Mouse (Mus musculus) spleen, postnatal 36 days (tissue): Measurements from ENCODE around the gene Nfix.

Experiments used
- DNase-seq, 2 experiments: peaks; one replicate each; pipeline ENCODE4 v3.0.0; 2022; ENCODE audit warnings: low spot score in 2 of 2, mixed read lengths in 1 of 2

Nfix gene

GRCm38 (mm10) chr8:84715893-84716468, 84.2 kb downstream of the Nfix start:
- DNase-seq = no peak

DNA sequence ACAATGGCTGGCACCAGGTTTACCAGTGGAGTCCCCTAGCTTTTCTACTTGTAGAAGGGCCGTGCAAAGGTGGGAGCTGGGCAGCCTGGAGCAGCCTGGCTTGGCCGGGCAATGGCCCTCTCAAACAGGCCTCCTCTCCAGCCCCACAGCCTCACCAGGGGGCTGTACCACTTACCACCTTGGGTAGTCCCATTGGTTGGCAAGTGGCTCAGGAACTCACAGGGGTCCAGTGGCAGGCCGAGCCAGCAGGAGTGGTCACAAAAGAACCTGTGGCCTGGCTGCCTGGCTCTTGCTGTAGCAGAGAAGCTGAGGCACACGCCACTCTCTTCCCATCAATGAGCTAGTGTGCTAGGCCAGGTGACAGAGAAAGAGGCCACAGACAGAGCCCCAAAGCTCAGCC, 86.0 kb downstream of the Nfix start:
- DNase-seq = no peak

- no peak for DNase-seq
These were observed 86.8 kb downstream of the Nfix start for GRCm38 (mm10) chr8:84713381-84713780.

DNA sequence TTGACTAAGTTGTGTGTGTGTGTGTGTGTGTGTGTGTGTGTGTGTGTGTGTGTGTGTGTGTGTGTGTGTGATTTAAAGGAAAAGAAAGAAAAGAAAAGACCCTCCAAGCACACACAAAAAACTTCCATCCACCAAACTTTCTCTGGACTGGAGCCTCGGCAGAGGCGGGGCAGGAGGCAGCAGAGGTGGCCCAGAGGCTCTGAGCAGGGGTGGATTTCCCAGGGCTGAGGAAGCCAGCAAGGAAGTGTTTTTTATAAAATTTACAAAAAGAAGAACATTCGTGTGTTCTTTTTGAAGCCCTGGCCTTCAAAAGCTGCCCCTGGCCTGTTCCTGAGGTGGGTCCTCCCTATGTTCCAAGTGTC, 87.4 kb downstream of the Nfix start:
- DNase-seq = no peak

DNA sequence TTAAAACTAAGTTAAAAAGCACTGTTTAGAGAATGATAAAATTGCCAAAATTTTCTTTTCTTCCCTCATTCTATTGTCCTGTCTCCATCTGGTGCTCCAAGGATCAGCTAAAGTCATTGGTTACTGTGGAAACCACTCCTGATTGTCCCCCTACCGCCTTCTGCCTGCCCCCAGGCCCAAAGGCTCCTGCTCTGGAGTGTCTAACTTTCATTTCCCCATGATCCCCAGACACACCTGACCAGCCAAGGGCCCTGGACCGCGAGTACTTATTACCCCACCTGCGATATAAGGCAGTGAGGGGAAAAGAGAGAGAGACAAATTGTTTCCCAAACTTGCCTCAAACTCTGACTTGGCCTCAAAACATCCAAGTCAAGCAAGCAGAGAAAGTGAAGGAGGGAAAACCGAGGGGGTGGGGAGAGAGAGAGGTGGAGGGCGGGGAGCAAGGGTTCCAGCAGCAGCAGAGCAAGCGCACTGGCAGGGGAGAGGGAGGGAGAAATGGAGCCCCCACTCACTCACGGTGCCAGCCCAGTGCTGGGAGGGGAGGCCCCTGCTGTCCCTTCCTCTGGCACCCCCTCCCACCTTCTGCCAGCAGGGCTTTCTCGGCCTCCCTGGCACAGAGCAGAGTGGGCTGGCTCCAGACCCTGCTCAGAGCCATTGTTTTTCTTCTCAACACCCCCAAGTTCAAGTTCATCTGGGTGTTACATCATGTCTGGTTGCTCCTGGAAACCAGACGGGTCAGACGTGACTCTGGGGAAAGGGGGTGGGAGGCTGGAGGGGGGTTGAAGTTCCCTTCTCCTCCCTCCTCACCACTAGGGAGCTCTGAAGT, 88.0 kb downstream of the Nfix start:
- no peak for DNase-seq

GRCm38 (mm10) chr8:84711312-84711711, 88.8 kb downstream of the Nfix start:
- no peak for DNase-seq

DNA sequence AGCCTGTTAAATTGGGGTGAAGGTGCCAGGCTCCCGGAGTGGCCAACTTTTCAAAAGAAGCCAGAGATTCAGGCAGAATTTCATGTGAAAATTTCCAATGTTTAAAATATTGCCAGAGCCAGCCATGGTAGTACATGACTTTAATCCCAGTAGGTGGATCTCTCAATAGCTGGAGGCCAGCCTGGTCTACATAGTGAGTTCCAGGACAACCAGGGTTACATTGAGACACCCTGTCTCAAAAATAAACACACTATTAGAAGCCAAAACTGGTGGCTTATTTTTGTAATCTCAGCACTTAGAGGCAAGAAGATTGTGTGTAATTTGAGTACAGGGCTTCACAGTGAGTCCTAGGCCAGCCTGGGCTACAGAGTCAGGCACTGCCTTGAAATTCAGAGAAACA, 90.2 kb downstream of the Nfix start:
- no peak for DNase-seq

DNA sequence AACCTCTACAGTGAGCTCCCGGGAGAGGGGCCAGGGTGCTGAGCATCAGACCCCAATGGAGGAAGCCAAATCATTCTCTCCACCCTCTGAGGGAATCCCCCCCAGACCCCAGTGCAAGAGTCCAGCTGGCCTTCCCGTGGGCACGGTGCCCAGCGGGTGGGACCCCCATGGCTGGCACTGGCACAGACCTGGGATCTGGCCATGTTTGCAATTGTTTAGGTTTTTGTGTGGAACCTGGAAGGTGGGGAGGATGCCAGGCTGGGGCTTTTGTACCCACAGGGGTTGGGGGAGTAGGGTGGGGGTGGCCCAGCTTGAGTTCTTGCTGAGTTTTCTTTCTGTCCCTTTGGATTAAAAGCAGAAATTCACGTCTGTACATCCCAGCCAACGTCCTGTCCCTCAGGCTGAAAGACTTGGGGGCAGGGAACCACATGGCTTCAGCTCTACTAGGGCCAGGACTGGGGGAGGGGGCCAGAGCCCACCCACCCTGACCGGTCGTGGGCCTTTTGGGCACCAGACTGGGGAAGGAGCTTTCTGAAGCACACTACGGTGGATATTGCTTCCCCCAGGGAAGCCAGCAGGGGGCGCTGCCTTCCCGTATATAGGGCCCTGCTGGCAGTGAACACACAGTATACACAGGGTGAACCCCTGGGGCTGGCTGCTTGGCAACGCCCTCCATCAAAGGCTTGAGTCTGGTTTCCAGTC, 91.2 kb downstream of the Nfix start:
- peak; percentile 78 to 87 for DNase-seq

- DNase-seq = no peak
These were observed 92.0 kb downstream of the Nfix start for GRCm38 (mm10) chr8:84708071-84708541.

DNA sequence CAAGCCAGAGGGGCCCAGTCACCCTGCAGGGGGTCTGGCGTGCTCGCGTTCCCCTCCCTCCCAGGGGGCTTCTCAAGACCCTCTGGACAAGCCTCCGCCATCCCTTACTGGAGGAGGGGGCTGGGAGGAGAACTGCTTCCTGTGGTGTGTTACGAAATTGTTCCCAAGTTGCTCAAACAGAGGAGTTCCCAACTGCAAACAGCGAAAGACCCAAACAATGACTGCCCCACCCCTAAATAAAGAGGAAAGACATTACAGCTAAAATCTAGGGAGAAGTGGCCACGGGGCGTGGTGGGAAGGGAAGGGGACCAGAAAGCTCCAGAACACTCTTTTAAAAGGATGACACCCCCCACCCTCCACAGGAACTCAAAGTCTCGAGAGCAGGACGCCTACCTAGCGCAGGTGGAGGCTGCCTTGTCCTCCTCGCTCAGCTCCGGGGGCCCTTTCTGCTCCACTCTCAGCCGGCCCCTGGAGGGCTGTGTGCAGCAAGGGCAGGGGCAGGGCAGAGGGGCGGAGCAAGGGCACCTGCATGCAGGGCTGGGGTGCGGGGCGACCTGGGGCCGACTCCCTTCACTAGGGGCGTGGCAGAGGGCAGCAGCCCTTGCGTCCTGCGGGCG, 92.8 kb downstream of the Nfix start:
- peak; percentile 88 to 90 for DNase-seq

- DNase-seq = no peak
These were observed 93.4 kb downstream of the Nfix start for GRCm38 (mm10) chr8:84706610-84707266.

- no peak for DNase-seq
These were observed 94.2 kb downstream of the Nfix start for GRCm38 (mm10) chr8:84705960-84706359.

GRCm38 (mm10) chr8:84704867-84705831, 95.0 kb downstream of the Nfix start:
- DNase-seq = peak; percentile 63 to 68

DNA sequence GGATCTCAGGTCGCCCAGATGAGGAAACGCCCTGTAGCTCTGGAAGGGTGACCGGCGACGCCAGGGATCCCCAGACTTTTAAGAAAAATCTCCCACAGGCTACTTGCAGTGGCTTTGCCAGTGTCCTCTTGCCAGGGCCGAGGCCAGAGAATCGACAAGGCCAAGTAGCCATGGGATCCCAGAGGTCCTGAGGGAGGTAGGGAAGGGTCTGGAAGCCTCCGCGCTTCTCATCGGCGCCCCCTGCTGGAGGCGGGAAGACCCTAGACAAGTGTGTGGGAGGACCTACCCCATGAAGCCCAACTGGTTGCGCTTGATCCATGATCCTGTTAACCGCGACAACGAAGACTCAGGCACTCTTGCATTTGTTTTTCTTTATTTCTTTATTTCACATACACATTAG, 95.8 kb downstream of the Nfix start:
- peak; percentile 75 to 85 for DNase-seq

GRCm38 (mm10) chr8:84703466-84704249, 96.5 kb downstream of the Nfix start:
- peak; percentile 52 to 57 for DNase-seq

DNA sequence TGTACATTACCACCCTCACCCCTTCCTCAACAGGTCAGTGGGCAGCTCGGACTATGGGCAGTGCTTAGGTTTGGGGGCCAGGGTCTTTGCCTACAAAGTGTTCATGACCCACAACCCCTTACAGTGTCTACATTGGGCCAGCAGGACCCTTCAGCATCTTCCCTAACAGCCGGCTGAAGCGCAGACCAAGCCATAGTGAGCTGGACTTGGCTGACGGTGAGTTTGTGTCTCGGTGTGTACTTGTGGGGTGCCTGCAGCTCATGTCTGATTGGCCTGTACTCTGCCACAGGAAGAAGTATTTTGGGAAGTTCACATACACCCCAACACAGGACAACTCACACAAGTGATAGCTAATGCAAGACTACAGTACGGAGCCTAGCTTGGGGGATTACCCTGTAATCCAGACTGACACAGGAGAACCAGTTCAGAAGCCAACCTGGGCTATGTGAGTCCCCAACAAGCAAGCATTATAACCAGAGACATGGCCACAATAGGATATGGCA, 97.1 kb downstream of the Nfix start:
- peak; percentile 30 to 36 for DNase-seq

- peak; percentile 24 to 34 for DNase-seq
These were observed 97.6 kb downstream of the Nfix start for GRCm38 (mm10) chr8:84702561-84702960.

- DNase-seq = peak; percentile 88 to 90
These were observed 98.9 kb downstream of the Nfix start, which contains the start of gene Lyl1 for GRCm38 (mm10) chr8:84700941-84701911. Gene Lyl1, plus strand, starts transcription at chr8:84701457.
